15 mouse cellular contexts compared by ENCODE assay signal in the genomic region with DNA sequence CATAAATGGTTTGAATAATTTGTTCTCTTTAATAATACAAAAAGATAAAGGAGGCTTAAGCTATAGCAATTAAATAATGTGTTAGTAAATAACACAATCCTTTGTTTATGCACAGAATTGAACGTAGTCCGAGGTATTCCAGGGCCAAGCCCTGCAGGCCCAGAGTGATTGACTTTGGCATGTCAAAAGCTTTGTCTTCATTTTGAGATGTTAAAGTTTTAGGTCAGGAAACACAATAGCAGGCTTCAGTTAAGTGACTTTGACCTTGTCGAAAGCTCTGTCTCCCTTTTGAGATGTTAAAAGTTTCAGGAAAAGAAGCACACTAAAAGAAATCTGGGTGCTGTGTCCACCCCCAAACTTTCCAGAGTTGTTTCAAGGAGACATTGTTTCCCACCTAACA.
"Had no signal": no experiment of that assay in that cellular context is flagged by ENCODE, and none has a peak within 500 bp of the region (broad histone marks: within the 10 kb centered on the region; RNA-seq: fewer than 3 reads in every experiment).

No protein-coding gene starts in this region.

- H3K36me3 ChIP-seq: lung, embryonic 15.5 days; midbrain, embryonic 13.5 days; midbrain, embryonic 15.5 days; neural tube, embryonic 12.5 days had no signal

- H3K9me3 ChIP-seq: lung, embryonic 15.5 days; megakaryocyte, embryonic 14.5 days; midbrain, embryonic 13.5 days; midbrain, embryonic 15.5 days; neural tube, embryonic 12.5 days had no signal

- DNase-seq: lung, adult 2 months; lung, postnatal 14 days; lung, postnatal 36 days; right cerebral cortex, postnatal 25 days; right cerebral cortex, postnatal 4 days; spleen, adult 18-20 months; thymus, adult 18-20 months; thymus, postnatal 14 days; thymus, postnatal 36 days had no signal

- H3K27ac ChIP-seq: lung, embryonic 15.5 days; macrophage; midbrain, embryonic 13.5 days; midbrain, embryonic 15.5 days; neural tube, embryonic 12.5 days had no signal

- H3K4me3 ChIP-seq: lung, embryonic 15.5 days; megakaryocyte, embryonic 14.5 days; midbrain, embryonic 13.5 days; midbrain, embryonic 15.5 days; neural tube, embryonic 12.5 days had no signal

- H3K27me3 ChIP-seq: lung, embryonic 15.5 days; midbrain, embryonic 13.5 days; midbrain, embryonic 15.5 days; neural tube, embryonic 12.5 days had no signal

- H3K9ac ChIP-seq: lung, embryonic 15.5 days; midbrain, embryonic 13.5 days; midbrain, embryonic 15.5 days; neural tube, embryonic 12.5 days had no signal

- H3K4me1 ChIP-seq: midbrain, embryonic 15.5 days; neural tube, embryonic 12.5 days had no signal
